Mouse (Mus musculus) embryonic facial prominence, embryonic 11.5 days (tissue): ENCODE measurements around the gene Hmx2. TPM values are rescaled to one million over a fixed set of nuclear protein-coding genes. Genes with fewer than 3 reads are reported as not detected.

Experiments used
- ATAC-seq: fragments of 200-750 bp; cut with Nextera tagmentation; replicated peaks from 2 replicates; pipeline ENCODE4 v1.8.0; 2017; ENCODE audit warnings: low read depth; ENCODE audit not compliant: insufficient number of reproducible peaks, low FRiP score, low TSS enrichment
- DNase-seq: peaks from one replicate; pipeline ENCODE4 v3.0.0-alpha.2; 2015; ENCODE audit warnings: low spot score
- H3K27ac ChIP-seq: fragments of 300-500 bp; sonication (generic); replicated peaks from 2 replicates; pipeline ENCODE4 v1.5.1; 2014; ENCODE audit warnings: mild to moderate bottlenecking, low read depth, low read length, control low read depth
- H3K27me3 ChIP-seq: fragments of 300-500 bp; sonication (generic); 2 replicates; pipeline ENCODE4 v1.6.1; 2014; ENCODE audit warnings: mild to moderate bottlenecking, low read length, moderate library complexity, mixed read lengths; ENCODE audit not compliant: control insufficient read depth, insufficient read depth
- H3K36me3 ChIP-seq: fragments of 300-500 bp; sonication (generic); replicated peaks from 2 replicates; pipeline ENCODE4 v1.6.1; 2014; ENCODE audit warnings: low read depth, mild to moderate bottlenecking, low read length, moderate library complexity, mixed read lengths; ENCODE audit not compliant: control insufficient read depth, insufficient read depth
- H3K4me1 ChIP-seq: fragments of 300-500 bp; sonication (generic); 2 replicates; pipeline ENCODE4 v1.6.1; 2014; ENCODE audit warnings: low read length, mixed read lengths; ENCODE audit not compliant: control insufficient read depth, insufficient read depth
- H3K4me2 ChIP-seq: fragments of 300-500 bp; sonication (generic); 2 replicates; pipeline ENCODE4 v1.6.1; 2014; ENCODE audit warnings: low read depth, mild to moderate bottlenecking, control low read depth, low read length, moderate library complexity
- H3K4me3 ChIP-seq: fragments of 300-500 bp; sonication (generic); 2 replicates; pipeline ENCODE4 v1.5.1; 2014; ENCODE audit warnings: low read depth, low read length, control low read depth
- H3K9ac ChIP-seq: fragments of 300-500 bp; sonication (generic); replicated peaks from 2 replicates; pipeline ENCODE4 v1.6.1; 2014; ENCODE audit warnings: mild to moderate bottlenecking, control low read depth, low read length
- H3K9me3 ChIP-seq: fragments of 300-500 bp; sonication (generic); replicated peaks from 2 replicates; pipeline ENCODE4 v1.6.1; 2016; ENCODE audit warnings: mild to moderate bottlenecking, low read length, inconsistent platforms, mixed read lengths; ENCODE audit not compliant: control insufficient read depth
- WGBS: fragments of 180-500 bp; shearing (Covaris S2); extraction: QIAGEN DNeasy Blood & Tissue Kit; methylation state at CpG from one replicate; pipeline ENCODE4 v1.1.7; 2014; 5-methylcytosine and 5-hydroxymethylcytosine counted together
- polyA plus RNA-seq: library from polyadenylated mRNA; unstranded; fragments of >200 nt; fragmentation: Nextera tagmentation; extraction: Ambion mirVana; gene quantifications from 2 replicates; pipeline ENCODE4 v1.2.1, GENCODE M21; 2014

Gene Hmx2
- polyA plus RNA-seq, 1 experiment from 2014 or later: 0.21 TPM

- Histone ChIP-seq H3K36me3 (no peaks in the 10 kb centered on the region), H3K4me2 (no peak overlapping the region), H3K9me3 (no peaks in the 10 kb centered on the region), H3K9ac (no peak overlapping the region), H3K4me1 (peaks cover 10% of the 10 kb centered on the region), H3K4me3 (no peak overlapping the region), H3K27ac (no peak overlapping the region), H3K27me3 (peaks cover 88% of the 10 kb centered on the region)
- WGBS: under 1% methylated on average over 5 of the region's 5 CpGs
- DNase-seq (peak; percentile 20), ATAC-seq (no peak)
These were observed 3.7 kb upstream of the Hmx2 start for GRCm38 (mm10) chr7:131544871-131545270.

GRCm38 (mm10) chr7:131545701-131546385 is 2.7 kb upstream of the Hmx2 start:
- no peak overlapping the region for H3K9ac ChIP-seq
- peaks cover 10% of the 10 kb centered on the region for H3K4me1 ChIP-seq
- no peak for DNase-seq
- H3K4me2 ChIP-seq: no peak overlapping the region
- WGBS: 2% methylated on average over 13 of the region's 13 CpGs
- no peak for ATAC-seq
- no peak overlapping the region for H3K27ac ChIP-seq
- H3K4me3 ChIP-seq: no peak overlapping the region
- no peaks in the 10 kb centered on the region for H3K9me3 ChIP-seq
- H3K27me3 ChIP-seq: peaks cover 89% of the 10 kb centered on the region
- H3K36me3 ChIP-seq: no peaks in the 10 kb centered on the region

- 0% methylated on average over 2 of the region's 2 CpGs for WGBS
- Histone ChIP-seq H3K27ac (no peak overlapping the region), H3K4me2 (no peak overlapping the region), H3K9me3 (no peaks in the 10 kb centered on the region), H3K4me3 (no peak overlapping the region), H3K27me3 (peaks cover 90% of the 10 kb centered on the region), H3K9ac (no peak overlapping the region), H3K36me3 (no peaks in the 10 kb centered on the region), H3K4me1 (peaks cover 10% of the 10 kb centered on the region)
- DNase-seq: no peak
- no peak for ATAC-seq
These were observed 2.1 kb upstream of the Hmx2 start for GRCm38 (mm10) chr7:131546423-131546822.

GRCm38 (mm10) chr7:131547481-131547880 is 1.1 kb upstream of the Hmx2 start:
- no peak overlapping the region for H3K9ac ChIP-seq
- WGBS: 3% methylated on average over 5 of the region's 5 CpGs
- ATAC-seq: no peak
- peaks cover 90% of the 10 kb centered on the region for H3K27me3 ChIP-seq
- no peak overlapping the region for H3K27ac ChIP-seq
- H3K4me1 ChIP-seq: peaks cover 6% of the 10 kb centered on the region
- no peak overlapping the region for H3K4me3 ChIP-seq
- H3K36me3 ChIP-seq: no peaks in the 10 kb centered on the region
- H3K4me2 ChIP-seq: no peak overlapping the region
- DNase-seq: no peak
- H3K9me3 ChIP-seq: no peaks in the 10 kb centered on the region

- ATAC-seq (no peak), DNase-seq (peak; percentile 14)
- Histone ChIP-seq H3K36me3 (no peaks in the 10 kb centered on the region), H3K9ac (no peak overlapping the region), H3K4me3 (no peak overlapping the region), H3K27me3 (peaks cover 94% of the 10 kb centered on the region), H3K27ac (no peak overlapping the region), H3K9me3 (no peaks in the 10 kb centered on the region), H3K4me1 (peaks cover 8% of the 10 kb centered on the region), H3K4me2 (no peak overlapping the region)
- 2% methylated on average over 4 of the region's 4 CpGs for WGBS
These were observed 2.9 kb downstream of the Hmx2 start for GRCm38 (mm10) chr7:131551471-131551870.

- Histone ChIP-seq H3K4me1 (peaks cover 8% of the 10 kb centered on the region), H3K27me3 (peaks cover 94% of the 10 kb centered on the region), H3K9ac (no peak overlapping the region), H3K27ac (no peak overlapping the region), H3K4me2 (no peak overlapping the region), H3K4me3 (no peak overlapping the region), H3K9me3 (no peaks in the 10 kb centered on the region), H3K36me3 (no peaks in the 10 kb centered on the region)
- no peak for ATAC-seq
- WGBS: under 1% methylated on average over 42 of the region's 42 CpGs
- DNase-seq: peak; percentile 23
These were observed 3.6 kb downstream of the Hmx2 start for GRCm38 (mm10) chr7:131551931-131552741.

- Histone ChIP-seq H3K27ac (no peak overlapping the region), H3K9me3 (no peaks in the 10 kb centered on the region), H3K9ac (no peak overlapping the region), H3K27me3 (peaks cover 95% of the 10 kb centered on the region), H3K36me3 (no peaks in the 10 kb centered on the region), H3K4me2 (no peak overlapping the region), H3K4me1 (peaks cover 8% of the 10 kb centered on the region), H3K4me3 (no peak overlapping the region)
- DNase-seq (no peak), ATAC-seq (no peak)
- 1% methylated on average over 5 of the region's 5 CpGs for WGBS
These were observed 4.2 kb downstream of the Hmx2 start for GRCm38 (mm10) chr7:131552781-131553180.

- Histone ChIP-seq H3K4me1 (peaks cover 8% of the 10 kb centered on the region), H3K4me2 (peak overlapping the region; percentile 55), H3K27me3 (peaks cover 90% of the 10 kb centered on the region), H3K9ac (no peak overlapping the region), H3K4me3 (peak overlapping the region; percentile 31), H3K36me3 (no peaks in the 10 kb centered on the region), H3K9me3 (no peaks in the 10 kb centered on the region), H3K27ac (no peak overlapping the region)
- under 1% methylated on average over 38 of the region's 39 CpGs for WGBS
- no peak; the same call in 1 of the 2 replicates for ATAC-seq
- peak; percentile 64 for DNase-seq
These were observed 5.2 kb downstream of the Hmx2 start for GRCm38 (mm10) chr7:131553771-131554175.
